Mouse (Mus musculus) urinary bladder, postnatal 14 days (tissue): Measurements from ENCODE around the gene Zfp992.
"Not testable (repeated sequence)": the region's sequence is repeated elsewhere in the genome, so short reads cannot be mapped to it uniquely, and the experiment has no call there.

Experiments
- DNase-seq: peaks from one replicate; pipeline ENCODE4 v3.0.0; 2021; ENCODE audit warnings: low spot score

Gene Zfp992

DNA sequence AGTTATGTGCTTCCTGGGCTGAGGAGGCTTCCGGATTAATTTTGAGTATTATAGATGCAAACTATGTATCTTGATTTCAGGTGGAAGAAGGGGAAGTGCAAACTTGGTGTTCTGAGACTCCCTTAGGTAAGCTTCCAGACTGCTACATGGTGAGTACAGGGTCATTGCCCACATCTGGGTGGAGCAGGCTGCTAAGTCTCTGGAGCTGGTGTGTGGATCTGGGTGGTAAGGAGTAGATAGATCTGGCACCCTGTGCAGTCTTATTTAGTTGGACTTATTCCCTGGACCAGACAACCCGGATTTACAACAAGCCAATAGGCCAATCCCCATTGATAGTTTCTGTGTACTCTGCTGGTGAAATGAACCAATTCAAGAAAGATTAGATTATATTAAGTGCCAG is at the start of gene Zfp992:
Gene Zfp992, plus strand, starts transcription at position 74 of the 400 bp plus-strand sequence.
- DNase-seq: not testable (repeated sequence)

DNA sequence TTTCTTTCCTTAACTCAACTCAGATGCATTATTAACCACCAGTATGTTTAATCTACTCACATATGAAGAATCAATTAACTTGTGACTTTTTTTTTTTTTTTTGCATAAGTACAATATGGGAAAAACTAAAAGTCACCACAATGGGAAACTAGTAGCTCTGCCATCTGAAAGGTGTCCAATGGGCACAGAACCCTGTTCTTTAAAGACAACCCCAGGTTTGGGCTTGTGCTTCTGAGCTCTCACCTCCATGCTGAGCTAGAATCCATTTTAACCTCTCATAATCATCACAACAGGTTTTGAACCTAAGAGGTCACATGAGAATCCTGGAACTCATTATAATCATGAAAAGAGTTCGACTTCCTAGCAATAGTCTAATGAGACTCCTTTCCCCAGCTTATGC is 19.4 kb upstream of the Zfp992 start:
- not testable (repeated sequence) for DNase-seq

DNA sequence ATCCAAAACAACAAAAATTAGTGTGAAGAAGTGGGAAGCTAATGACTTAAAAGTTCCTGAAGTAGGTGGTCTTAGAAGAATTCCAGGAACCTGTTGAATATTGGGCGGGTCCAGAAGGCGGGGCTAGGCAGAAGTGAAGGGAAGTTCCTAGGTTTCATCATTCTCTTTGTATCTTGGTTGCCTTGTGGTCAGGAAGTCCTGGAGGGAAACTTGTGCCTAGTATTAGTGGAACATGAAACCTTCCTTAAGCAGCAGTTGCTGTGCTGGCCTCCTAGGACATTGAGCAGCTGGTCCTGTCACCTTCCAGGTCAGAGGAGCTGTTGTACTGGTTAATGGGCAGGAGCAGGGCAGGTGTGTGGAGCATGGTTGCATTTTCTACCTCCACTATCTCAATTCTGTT is 17.9 kb upstream of the Zfp992 start:
- DNase-seq: not testable (repeated sequence)

DNA sequence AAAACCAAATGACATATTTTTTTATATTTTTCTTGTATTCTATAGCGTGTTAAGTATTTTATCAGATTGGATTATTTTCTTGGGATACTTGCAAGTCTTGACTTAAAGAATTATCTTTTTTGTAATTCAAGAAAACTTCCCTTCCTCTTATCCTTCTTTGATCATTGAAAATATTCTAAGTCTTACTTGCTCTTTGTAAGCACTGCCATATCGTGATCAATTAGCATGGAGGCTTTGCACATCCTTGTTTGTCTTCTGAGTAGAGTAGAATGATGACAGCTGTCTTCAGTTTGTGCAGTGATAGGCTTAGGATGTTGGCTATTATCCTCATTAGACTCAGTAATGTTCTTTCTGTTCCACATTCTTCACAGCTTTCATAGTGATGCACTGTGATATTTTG is 13.3 kb upstream of the Zfp992 start:
- not testable (repeated sequence) for DNase-seq

DNA sequence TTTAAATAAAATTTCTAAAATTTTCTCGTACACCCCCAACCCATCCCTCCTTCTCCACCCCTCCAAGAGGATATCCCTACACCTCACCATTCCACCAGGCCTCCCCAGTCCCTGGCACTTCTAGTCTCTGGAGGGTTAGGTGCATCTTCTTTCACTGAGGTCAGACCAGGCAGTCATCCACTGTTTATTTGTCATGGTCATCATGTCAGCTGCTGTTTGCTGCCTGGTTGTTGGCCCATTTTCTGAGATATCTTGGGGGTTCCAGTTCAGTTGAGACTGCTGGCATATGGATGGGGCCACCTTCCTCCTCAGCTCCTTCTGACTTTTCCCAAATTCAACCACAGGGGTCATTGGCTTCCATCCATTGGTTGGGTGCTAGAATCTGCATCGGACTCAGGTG is 11.6 kb upstream of the Zfp992 start:
- not testable (repeated sequence) for DNase-seq

DNA sequence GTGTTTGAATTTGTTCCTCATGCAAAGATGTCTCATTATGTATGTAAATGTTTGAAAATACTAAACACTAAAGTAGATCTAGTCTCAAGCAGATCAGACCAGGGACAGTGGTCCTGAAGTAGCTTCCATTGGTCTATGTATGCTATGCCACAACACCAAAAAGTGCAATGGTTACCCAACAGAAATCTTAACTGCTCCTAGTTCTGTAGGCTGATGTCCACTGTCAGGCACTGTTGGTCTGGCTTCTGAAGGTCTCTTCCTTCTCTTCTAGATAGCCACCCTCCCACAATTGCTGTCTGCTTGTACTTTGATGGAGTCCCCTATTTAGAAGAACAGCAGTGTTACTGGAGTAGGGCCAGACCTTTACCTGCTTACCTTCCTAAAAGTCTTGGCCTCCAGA is 4.5 kb upstream of the Zfp992 start:
- not testable (repeated sequence) for DNase-seq

DNA sequence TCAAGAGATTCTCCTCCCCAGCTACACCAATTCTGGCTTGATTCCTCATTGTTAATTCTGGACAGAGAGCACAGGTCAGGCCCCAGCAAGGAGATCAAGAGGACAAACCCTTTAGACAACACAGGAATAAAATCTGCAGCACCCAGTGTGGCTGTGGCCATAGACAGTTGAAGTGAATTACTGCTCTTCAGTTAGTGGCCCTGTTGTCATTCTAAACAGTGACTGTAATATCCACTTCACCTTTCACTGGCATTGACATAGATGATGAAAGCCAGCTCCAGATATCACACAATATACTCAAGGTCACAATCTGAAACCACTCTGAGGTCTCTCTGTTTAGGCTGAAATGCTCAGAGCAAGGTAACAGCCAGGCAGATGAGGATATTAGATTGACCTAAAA is 3.7 kb upstream of the Zfp992 start:
- not testable (repeated sequence) for DNase-seq

DNA sequence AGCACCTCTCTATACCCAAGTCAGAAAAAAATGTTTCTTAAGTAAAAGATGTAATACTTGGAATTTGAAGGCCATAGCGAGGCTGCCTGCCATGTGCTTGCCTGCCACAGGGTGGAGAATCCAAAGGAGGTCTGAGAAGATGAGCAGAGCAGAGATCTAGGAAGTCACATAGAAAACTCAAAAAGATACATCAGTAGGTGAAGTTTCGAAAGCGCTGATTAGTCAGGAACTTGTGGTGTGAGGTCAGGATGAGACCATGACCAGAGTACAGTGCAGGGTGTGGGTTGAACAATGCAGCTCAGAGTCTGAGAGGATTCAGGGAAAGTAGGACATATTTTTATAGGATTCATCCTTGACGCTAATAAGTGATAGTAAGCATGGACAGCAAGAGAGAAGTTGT is 2.7 kb upstream of the Zfp992 start:
- DNase-seq: not testable (repeated sequence)

DNA sequence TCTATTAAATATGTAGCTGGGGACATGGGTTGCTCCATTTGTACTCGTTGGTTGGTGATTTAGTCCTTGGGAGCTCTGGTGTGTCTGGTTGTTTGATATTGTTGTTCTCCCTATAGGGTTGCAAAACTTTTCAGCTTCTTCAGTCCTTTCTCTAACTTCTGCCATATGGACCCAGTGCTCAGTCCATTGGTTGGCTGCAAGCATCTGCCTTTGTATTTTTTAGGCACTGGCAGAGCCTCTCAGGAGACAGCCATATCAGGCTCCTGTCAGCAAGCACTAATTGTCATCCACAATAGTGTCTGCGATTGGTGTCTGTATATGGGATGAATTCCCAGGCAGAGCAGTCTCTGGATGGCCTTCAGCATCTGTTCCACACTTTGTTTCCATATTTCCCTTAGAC is 1.8 kb upstream of the Zfp992 start:
- not testable (repeated sequence) for DNase-seq

DNA sequence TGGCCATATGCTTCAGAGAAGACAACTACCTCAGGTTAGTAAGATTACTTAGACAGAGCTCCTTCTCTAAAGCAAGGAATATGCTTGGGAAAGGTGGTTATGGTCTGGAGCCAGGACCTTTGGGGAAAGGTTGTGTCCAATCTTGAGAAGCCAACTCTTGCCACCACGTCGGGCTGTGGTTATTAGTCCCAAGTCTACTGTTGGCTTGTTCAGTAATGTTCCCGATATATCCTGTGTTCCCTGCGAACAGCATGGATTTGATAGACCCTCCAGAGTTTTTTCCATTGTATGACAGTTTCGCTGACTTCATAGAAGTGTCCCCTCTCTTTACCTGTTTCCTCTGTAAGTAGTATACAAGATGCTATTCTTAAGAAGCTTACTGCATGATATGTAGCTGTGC is 888 bp downstream of the Zfp992 start:
- DNase-seq: not testable (repeated sequence)

DNA sequence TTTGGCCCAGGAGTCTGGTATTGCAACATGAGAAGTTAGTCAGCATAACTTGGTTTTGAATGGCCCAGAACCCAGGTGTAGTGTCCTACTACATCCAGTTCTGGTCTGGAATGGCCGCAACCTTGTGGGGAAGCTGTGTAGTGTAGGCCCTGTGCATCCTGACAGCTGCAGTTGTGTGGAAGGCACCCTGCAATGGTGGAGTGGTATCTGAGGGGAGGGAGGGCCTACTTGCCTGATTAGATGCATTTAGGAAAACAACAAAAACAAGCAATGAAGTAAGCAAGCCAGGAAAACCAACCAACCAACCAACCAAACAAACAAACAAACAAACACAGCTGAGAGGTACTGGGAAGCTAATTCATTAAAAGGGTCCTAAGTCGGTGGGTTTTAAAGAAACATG is 3.8 kb downstream of the Zfp992 start:
- DNase-seq: not testable (repeated sequence)

DNA sequence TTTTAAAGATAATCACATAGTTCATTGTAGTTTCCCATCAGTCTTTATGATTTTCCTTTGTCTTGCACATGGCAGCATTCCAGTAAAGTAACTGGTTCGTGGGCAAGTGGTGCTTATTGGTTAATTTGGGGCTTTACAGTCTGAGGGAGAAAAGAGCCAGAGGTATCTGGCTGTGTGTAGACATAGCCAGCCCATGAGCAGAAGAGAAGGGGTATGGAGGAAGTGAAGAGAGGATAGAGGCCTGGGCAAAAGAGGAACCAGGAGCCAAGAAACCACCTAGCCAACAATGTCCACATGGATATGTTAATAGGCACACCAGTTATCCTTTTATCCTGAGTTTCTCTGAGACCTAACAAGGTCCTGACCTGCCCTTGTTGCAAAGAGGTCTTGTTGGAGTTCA is 5.3 kb downstream of the Zfp992 start:
- DNase-seq: not testable (repeated sequence)

DNA sequence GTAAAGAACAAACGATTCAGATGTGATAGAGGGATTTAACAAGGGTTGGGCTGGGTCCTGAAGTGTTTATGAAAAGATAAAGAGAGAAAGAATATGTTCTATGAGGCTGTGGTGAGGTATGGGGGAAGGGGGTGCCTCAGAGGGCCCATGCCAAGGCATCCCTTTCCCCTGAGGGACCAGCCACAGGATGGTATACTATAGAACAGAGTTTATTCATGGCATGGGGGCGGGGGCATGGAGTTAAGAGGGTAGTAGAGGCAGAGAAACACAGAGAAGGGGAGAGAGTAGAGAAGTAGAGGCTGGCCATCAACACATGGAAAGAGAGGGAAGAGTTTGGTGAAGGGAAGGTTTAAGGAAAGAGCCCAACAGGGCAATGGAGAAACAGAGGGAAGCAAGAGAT is 6.1 kb downstream of the Zfp992 start:
- DNase-seq: no peak

DNA sequence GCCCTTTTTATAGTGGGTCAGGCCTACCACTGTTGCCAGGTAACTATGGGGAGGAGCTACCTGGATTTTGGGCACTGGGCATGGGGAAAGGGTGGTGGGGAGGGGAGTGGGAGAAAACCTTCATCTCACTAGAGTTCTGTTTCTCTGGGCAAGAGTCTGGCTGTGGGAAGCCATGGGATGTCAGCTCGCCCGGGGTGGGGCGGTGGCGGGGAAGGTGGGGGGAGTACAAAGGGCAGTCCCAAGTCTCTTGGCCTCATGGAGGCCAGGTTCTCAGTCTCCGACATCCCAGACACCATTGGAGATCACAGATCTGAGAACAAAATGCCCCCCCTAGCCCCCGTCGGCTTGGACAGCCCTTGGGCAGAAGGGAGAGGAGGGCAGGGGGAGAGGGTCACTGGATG is 6.5 kb downstream of the Zfp992 start:
- no peak for DNase-seq

DNA sequence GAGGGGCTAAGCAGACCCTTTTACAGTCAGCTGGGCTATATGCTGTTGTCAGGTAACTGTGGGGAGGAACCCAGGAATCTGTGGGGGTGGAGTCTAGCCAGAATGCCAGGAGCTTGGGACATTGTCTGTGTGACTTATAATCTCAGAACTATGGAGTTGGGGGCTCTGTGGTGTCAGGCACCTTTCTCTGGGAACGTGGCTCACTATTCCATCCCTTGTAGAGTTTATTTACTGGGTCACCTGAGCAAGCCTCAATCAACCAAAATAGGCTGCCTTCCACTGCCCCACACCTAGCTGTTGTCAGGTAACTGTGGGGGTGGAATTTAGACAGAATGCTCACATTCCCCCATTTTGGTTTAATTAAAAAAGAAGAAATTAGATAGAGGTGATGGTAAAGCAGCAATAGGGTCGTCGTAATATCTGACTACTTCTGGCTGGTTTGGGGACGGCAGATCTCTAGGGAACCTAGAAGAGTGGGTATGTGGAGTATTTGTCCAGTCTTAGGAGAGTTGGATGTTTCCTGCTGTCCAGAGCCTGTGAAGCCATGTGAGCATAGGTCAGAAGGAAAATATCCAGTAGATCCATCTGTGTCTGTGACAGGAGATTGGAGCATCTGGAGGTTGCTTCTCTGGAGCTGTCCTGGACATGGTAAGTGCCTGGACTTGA is 7.4 kb downstream of the Zfp992 start:
- no peak for DNase-seq

DNA sequence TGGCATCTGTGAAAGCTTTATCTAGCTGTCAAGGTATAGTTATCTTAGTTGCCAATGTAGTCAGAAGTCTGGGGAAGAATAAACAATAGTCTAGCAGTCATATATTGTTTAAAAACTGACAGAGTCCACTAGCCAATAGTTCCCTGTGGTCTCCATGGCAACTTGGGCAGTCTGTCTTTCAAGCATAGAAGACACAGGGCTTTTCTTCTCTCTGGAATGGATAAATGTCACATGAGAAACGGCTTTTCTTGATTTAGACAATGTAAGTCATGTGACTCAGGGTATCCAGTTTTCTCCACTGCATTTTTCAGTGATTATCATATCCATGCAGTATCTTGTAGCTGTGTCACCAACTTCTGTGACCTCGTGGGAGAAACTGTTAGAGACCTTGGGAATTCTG is 8.3 kb downstream of the Zfp992 start:
- DNase-seq: no peak

DNA sequence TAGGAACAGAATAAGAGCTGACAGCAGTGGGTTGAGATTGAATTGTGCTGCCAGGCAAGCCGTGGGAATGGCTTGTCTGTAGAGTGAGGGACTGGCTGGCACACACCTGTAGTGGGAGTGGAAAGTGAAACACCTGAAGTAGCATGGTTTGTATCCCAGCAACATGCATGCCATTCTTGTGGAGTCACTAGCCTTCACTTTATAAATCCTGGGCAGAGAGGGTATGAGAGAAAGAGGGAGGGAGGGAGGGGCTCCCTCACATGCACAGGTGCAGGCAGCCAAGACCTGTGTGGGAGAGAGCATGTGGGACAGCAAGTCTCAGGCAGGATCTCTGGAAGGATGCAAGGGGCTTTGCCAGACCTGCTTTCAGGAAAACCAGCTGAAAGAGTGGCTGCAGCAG is 8.9 kb downstream of the Zfp992 start:
- no peak for DNase-seq

DNA sequence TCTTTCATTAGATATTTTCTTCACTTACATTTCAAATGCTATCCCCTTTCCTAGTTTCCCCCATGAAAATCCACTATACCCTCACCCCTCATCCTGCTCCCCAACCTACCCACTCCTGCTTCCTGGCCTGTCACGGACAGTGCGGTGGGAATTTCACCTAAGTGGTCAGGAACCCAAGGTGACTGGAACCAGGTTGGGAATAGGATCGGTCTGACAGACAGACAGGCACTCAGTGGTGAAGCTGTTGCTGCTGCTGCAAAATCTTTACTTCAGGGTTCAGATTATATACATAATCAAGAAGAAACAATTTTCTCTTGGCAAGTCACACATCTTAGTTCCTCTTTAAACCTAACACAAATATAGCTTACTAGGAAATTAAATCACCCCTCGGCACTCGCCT is 11.0 kb downstream of the Zfp992 start:
- not testable (repeated sequence) for DNase-seq

DNA sequence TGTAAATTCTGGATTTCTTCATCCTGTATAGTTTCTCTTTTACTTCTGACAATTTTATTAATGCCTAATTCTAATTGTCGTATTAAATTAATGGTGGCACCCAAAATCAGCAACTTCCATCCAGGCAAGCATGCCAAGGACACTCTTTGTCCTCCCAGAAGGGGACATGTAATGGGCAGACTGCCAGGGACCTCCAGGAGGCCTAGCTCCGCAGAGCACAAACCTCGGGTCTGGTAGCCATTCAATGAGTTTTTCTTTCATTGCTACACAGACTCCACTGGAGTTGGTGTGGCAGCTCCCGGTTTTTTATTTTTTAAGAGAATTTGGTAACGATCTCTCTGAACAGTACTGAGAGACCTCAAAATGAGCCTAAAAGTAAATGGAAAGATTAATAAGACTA is 11.9 kb downstream of the Zfp992 start:
- not testable (repeated sequence) for DNase-seq

DNA sequence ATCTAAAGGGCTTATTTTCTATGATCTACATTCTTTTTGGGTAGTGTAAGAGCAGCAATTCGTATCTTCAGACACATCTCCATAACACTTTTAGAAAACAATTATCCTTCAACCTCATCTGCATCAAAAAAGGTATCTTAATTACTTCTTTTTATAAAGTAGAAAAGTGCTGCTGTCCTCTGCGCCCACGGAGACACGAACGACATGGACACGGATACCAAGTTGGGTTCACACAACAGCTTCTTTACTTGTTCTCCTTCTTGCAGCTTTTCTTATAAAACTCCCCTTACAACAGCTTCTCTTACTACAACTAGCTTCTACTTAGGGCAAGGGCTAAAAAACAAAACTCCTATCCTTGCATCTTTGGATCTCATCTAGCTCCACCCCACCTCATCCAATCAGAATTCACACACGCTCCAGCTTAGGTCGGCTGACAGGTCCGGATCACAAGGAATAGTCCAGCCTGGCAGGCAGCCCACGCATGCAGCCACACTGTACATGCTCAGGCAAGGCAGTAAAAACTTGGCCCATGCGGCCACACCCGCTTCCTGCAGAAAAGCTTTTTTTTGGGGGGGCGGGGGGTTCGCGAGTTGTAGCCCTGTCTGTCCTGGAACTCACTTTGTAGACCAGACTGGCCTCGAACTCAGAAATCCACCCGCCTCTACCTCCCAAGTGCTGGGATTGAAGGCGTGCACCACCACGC is 15.0 kb downstream of the Zfp992 start:
- not testable (repeated sequence) for DNase-seq

DNA sequence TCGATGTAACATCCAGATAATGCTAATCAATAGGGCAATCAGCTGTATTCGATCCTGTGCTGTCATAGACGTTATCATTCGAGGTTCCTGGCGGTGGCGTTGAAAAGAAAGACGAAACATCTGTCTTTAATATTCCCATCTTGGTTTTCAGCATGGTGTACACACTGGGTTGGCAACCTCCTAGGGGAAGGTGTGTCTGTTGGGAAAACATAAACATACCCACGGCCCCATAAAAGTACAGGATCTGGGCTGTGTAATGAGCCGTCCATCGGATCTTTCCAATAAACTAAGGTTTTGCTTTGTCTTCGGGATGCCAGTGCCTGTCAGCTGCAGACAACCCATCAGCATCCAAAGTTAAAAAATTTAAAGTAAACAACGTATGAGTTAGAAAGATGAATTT is 21.2 kb downstream of the Zfp992 start:
- not testable (repeated sequence) for DNase-seq

DNA sequence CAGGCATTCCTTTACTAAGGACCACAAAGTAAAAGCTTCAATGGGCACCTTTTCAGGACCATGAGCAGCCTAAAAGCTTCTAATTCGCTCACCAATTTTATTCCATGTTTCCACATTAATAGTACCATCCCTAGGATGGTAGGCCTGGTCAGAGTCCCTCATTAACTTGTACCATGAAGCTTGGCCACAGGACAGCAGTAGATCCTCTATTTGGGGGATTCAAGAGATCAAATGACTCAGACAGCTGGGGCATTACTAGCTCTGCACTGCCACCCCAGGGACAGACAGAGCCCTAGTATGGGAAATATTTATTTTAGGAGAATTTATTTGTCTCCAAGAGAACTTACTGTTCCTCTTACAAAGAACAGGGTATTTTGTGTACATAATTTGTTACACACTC is 25.4 kb downstream of the Zfp992 start:
- DNase-seq: not testable (repeated sequence)
